Mouse (Mus musculus): Measurements from ENCODE around the gene Ccser1. TPM values are rescaled to one million over a fixed set of nuclear protein-coding genes. Genes with fewer than 3 reads are reported as not detected.
A peak's percentile ranks its signal among the peaks of the same experiment; 100 is the strongest.
"Not testable (repeated sequence)": the region's sequence is repeated elsewhere in the genome, so short reads cannot be mapped to it uniquely, and the experiment has no call there.

Ccser1 gene
- total RNA-seq, 2 experiments from 2014 or later: 47.0 to 49.7 TPM

GRCm38 (mm10) chr6:61931622-61932021 lies 751.5 kb downstream of the Ccser1 start:
- intact Hi-C loops (cut with DNase I): no loop called here
- DNase-seq: no peak

- no peak for DNase-seq
- intact Hi-C loops (cut with DNase I): no loop called here
These were observed 756.5 kb downstream of the Ccser1 start for GRCm38 (mm10) chr6:61936656-61937055.

- intact Hi-C loops (cut with DNase I): no loop called here
- no peak for DNase-seq
These were observed 759.1 kb downstream of the Ccser1 start for GRCm38 (mm10) chr6:61939236-61939635.

GRCm38 (mm10) chr6:61953703-61954102 lies 773.6 kb downstream of the Ccser1 start:
- intact Hi-C loops (cut with DNase I): no loop called here

GRCm38 (mm10) chr6:61976878-61977277 lies 796.8 kb downstream of the Ccser1 start:
- intact Hi-C loops (cut with DNase I): no loop called here
- peak; percentile 56 for DNase-seq

More at GRCm38 (mm10) chr6:61953703-61954102, 773.6 kb downstream of the Ccser1 start:
- no peak for DNase-seq

DNA sequence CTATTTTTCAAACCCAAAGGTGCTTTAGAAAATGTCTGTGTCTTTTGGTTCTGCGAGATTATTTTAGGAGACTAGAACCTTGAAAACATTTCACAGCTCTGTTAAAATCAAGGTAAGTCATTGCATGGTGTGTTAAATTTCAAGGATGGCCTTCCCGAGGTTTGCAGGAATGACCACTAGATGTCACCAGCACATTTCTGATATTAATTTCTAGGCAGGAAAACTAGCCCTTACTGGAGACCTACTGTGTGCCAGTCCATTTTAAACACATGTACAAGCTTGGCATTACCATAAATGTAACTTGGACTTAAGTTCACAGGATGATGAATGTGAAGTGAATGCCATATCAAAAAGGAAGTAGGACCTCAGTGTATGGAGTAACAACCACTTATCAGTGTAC lies 798.3 kb downstream of the Ccser1 start:
- intact Hi-C loops (cut with DNase I): no loop called here
- DNase-seq: no peak

DNA sequence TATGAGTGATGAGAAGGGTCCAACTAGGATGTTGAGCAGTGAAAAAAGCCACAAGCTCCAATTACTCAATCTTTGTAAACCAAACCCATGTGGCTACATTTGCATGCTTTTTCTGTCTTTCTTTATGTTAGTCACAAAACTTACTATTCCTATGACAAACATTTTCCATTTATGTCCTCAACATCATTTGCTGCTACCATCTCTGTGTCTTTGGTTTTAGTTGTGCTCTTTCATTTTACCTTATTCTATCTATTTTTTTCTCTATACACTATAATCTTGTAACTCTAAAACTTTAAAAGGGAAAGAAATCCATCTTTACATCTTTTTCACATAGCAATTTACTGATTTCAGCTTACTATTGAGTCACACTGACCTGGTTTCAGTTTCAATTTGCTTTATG lies 834.2 kb downstream of the Ccser1 start:
- DNase-seq: no peak
- intact Hi-C loops (cut with DNase I): no loop called here

GRCm38 (mm10) chr6:62044454-62044853 lies 864.3 kb downstream of the Ccser1 start:
- intact Hi-C loops (cut with DNase I): no loop called here
- DNase-seq: no peak

DNA sequence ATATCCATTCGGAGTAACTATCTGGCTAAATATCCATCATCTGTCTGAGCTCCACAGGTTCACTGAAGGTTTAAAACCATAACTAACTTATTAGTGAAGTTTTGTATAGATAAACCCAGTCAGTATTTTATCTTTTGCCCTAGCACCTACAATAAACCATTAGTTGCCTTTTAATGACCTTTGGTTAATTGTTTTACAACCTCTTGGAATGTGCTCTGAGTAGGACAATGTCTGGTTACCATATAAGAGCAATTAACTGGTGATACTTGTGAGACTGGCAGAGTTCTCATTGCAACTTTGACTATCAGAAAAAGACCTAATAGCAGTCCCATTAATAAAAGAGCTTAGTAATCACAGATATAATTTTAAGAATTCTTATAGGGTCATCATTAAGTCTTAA lies 864.9 kb downstream of the Ccser1 start:
- DNase-seq; intact Hi-C loops (cut with DNase I): not testable (repeated sequence)

DNA sequence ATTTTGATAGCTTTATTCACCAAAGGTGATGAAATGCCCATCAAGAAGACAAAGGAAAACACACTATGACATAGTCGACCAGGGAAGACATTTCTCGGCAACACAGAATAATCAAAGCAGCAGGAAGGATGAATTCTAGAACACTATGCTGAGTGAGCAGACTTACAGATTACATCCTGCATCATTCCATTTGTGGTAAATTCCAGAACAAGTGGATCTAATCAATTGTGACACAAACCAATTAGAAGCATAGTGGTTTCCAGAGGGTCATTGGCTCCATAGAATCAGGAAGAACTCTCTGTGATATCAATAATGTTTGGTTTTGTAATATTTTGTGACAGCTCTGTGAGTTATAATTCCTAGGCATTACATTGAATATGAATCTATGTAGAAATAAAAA lies 875.2 kb downstream of the Ccser1 start:
- no peak for DNase-seq
- intact Hi-C loops (cut with DNase I): no loop called here

DNA sequence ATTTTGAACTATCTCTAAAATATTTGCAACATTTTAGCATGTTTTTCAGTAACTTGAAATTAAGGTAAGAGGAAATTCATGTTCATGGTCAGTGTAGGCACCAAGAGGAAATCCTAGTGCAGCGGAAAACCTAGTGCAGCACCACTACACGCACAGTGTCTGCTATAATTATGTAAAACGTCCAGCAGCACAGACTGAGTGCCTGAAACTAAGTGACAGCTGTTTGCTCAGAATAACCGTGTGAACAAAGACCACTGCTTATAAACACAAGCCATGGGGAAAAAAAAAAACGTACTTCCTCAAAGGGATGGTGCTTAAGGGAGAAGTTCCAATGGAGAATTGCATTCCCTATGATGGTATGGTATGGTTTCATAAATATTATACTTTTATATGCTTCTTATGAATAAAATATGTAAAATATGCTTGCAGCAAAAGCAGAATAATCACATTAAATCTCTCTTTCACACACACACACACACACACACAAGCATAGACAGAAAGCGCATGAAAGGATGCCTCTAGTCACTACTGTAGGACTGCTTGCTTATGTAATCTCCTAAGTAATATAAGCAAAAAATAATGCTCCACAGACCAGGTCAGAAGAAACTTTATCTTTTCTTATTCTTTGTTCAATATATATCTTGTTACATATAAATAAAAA lies 886.4 kb downstream of the Ccser1 start:
- no peak for DNase-seq
- intact Hi-C loops (cut with DNase I): no loop called here

GRCm38 (mm10) chr6:62067024-62067380 lies 886.9 kb downstream of the Ccser1 start:
- no peak for DNase-seq
- intact Hi-C loops (cut with DNase I): no loop called here

DNA sequence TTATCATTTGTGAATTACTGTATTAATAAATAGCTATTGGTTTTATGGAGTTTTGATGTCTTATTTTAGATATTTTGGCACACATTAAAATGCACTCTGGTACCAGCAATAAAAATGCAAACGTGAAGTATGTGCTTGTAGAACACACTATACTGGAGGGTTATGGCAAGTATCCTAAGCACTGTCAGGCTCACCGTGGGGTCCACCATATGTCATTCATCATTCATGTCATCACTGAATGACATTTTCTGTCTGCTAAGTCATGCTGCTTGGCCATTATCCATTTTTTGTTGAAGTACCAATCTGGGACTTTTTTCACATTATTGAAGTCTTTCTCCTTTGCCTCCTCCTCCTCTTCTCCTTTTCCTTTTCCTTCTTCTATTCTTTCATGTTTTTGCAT lies 925.3 kb downstream of the Ccser1 start:
- intact Hi-C loops (cut with DNase I): no loop called here
- DNase-seq: no peak

GRCm38 (mm10) chr6:62132531-62132930 lies 952.4 kb downstream of the Ccser1 start:
- DNase-seq: no peak
- intact Hi-C loops (cut with DNase I): no loop called here

DNA sequence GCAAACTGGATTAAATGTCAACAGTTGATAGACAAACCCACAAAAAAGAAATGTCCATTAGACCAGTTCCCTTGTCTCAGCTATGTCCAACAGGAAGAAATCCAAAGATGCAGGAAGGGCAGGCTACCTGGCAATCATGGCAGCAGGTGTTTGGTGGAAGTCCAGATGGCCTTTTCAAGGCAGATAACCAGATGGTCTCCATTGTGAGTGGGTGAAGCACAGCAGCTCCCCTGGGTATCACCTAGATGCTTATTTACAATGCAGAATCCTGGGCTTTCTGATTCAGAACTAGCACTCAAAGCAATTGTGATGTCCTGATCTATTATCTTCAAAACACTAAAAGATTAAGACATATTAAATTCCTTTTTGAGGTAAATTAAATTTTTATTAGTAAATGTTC lies 980.2 kb downstream of the Ccser1 start:
- intact Hi-C loops (cut with DNase I): no loop called here
- peak; percentile 8 for DNase-seq

GRCm38 (mm10) chr6:62162596-62162995 lies 982.5 kb downstream of the Ccser1 start:
- intact Hi-C loops (cut with DNase I): no loop called here
- peak; percentile 5 for DNase-seq

GRCm38 (mm10) chr6:62163826-62164225 lies 983.7 kb downstream of the Ccser1 start:
- no peak for DNase-seq
- intact Hi-C loops (cut with DNase I): no loop called here

- intact Hi-C loops (cut with DNase I): no loop called here
- DNase-seq: peak; percentile 2
These were observed 1016.5 kb downstream of the Ccser1 start for GRCm38 (mm10) chr6:62196496-62197188.

- DNase-seq: no peak
- intact Hi-C loops (cut with DNase I): no loop called here
These were observed 1018.6 kb downstream of the Ccser1 start for GRCm38 (mm10) chr6:62198768-62199167.

- intact Hi-C loops (cut with DNase I): no loop called here
- DNase-seq: peak; percentile 55
These were observed 1024.9 kb downstream of the Ccser1 start for GRCm38 (mm10) chr6:62205013-62205412.

DNA sequence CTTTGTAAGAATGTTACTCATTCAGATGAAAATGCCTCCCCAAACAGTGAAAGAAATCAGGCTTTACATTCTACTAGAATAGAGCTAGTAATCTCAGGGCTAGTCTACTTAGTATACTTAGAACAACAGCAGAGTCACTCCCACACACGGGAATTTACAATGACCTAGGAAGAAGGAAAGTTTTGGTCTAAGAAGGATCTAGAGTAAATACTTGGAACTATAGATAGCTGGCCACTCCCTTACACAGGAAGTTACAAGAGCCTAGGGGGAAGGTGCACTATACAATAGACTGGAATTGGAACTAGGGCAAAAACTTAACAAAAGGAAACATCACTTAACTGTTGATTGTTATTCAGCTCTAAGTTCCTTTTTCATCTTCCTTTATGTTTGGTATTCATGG lies 1041.7 kb downstream of the Ccser1 start:
- no peak for DNase-seq
- intact Hi-C loops (cut with DNase I): no loop called here

GRCm38 (mm10) chr6:62263899-62264298 lies 1083.8 kb downstream of the Ccser1 start:
- DNase-seq: no peak
- intact Hi-C loops (cut with DNase I): no loop called here

DNA sequence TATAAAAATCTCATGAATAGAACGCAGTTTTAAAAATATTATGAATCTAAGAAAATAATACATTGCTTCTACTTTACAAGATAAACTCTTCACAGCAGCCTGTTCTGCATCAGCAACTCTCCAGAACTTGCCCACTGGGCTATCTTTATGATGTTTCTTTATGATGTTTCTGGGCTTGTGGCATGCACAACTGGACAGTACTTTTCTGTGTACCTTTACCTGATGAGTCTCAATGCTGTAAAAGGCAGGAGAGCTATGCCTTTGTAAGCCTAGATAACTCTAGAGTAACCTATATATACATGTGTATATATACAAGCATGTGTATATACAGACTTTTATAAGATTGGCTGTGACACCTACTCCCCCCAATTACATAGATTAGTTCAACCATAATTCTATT lies 1084.4 kb downstream of the Ccser1 start:
- DNase-seq: no peak
- intact Hi-C loops (cut with DNase I): no loop called here
